Mouse (Mus musculus): ENCODE measurements around the gene Acacb. TPM values are rescaled to one million over a fixed set of nuclear protein-coding genes. Genes with fewer than 3 reads are reported as not detected.

Gene Acacb
- total RNA-seq, 2 experiments from 2014 or later: 4.9 to 5.5 TPM

DNA sequence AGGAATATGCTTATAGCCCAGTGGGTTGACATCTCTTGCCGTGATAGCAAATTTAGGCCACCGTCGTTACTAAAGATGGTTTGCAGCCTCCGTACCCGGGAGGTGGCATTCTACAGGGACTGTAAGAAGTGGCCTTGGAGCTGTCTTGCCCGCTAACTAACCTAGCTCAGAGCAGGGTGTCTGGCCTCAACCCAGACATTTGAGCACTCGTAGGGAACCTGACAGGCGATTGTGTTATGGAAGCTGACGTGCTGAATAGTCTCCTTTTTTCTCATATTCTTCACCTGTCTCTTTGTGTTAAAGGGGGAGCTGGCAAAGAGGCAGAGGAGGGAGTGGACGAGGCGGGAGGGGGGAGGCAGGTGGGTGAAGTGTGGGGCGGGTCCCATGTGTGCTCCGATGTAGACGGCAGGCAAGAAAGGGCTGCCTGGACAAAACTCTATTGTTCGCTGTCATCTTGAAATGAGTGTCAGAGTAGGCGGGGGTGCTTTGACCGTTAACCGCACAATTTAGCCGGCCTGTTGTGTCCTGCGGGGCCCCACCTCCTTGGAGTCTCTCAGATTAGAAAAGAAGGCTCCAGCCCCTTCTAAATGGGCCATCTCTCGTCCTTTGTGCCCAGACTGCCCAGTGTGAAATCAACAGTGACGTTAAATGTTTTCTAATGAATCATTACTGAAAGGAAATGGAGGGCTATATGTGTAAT is 153.0 kb downstream of the Acacb start:
- no peak for DNase-seq (ENCODE audit: low spot score in 2 of 2)

DNA sequence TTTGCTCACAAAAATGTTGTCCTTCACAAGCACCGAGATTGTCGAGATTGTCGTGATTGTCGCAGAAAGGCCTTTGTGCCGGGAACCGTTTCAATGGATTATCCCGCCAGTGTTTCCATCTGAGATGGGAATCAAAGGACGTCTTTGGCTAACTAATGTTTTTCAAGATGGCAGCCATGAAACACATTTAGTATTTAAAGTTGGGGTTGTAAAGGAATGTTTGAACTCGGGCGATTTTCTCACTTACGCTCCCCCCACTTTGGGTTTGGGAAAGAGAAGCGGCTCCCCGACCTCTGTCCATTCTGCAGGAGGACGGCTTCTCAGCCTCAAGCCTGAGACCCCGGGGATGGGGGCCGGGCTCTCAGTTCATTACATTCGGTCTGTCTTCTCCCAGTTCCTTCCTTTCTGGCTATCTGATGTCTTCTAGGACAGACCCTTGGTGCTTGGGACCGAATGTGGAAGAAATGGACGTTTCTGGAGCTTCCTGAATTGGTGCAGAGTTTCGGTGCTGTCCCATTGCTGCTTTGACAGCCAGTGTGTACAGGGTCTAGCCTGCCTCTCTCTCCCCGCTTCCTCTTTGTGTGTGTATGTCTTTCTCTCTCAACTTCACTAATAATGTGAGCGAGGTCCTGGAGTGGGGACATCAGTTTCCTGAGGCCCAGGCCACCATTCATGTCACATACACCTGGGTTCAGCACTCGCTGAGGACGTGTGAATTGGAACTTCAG is 153.7 kb downstream of the Acacb start:
- DNase-seq (ENCODE audit: low spot score in 2 of 2): no peak

Other genes with a start within 250 kb of the Acacb start
- gene Coro1c, start 237.8 kb upstream of the Acacb start, total RNA-seq (2021): 100 to 1,000 TPM; 104 TPM
- 10 to 100 TPM; 25.7 to 27.1 TPM for gene Ssh1, start 152.6 kb upstream of the Acacb start, total RNA-seq (2021)
- gene Dao, start 142.8 kb upstream of the Acacb start, total RNA-seq (2021): not detected
- gene Usp30, start 81.1 kb upstream of the Acacb start, total RNA-seq (2021): 10 to 100 TPM; 25.3 to 32.8 TPM
- gene Svop, start 55.0 kb upstream of the Acacb start, total RNA-seq (2021): 100 to 1,000 TPM; 134 to 141 TPM
- 1 to 10 TPM; 4.1 to 5.5 TPM for gene Alkbh2, start 18.3 kb upstream of the Acacb start, total RNA-seq (2021)
- gene Ung, start 16.1 kb upstream of the Acacb start, total RNA-seq (2021): 1 to 10 TPM; 4.3 to 5.4 TPM
- not detected for gene Foxn4, start 127.3 kb downstream of the Acacb start, total RNA-seq (2021)
- gene Myo1h, start 142.6 kb downstream of the Acacb start, total RNA-seq (2021): under 1 TPM; 0.62 to 0.67 TPM
- 10 to 100 TPM; 45.1 to 45.9 TPM for gene Kctd10, start 234.0 kb downstream of the Acacb start, total RNA-seq (2021)
- gene Ube3b, start 234.1 kb downstream of the Acacb start, total RNA-seq (2021): 10 to 100 TPM; 69.1 to 83.7 TPM